Mouse (Mus musculus) stomach, embryonic 15.5 days (tissue): ENCODE data around the gene Tssk4. TPM values are rescaled to one million over a fixed set of nuclear protein-coding genes. Genes with fewer than 3 reads are reported as not detected.

Experiments
- ATAC-seq: fragments of 200-750 bp; cut with Nextera tagmentation; 2 replicates; pipeline ENCODE4 v1.8.0; 2017; ENCODE audit warnings: low read depth, moderate number of reproducible peaks, moderate TSS enrichment; ENCODE audit not compliant: insufficient read depth, low FRiP score
- H3K27ac ChIP-seq: fragments of 300-500 bp; sonication (generic); 2 replicates; pipeline ENCODE4 v1.5.1; 2015; ENCODE audit warnings: mild to moderate bottlenecking, inconsistent platforms
- H3K27me3 ChIP-seq: fragments of 300-500 bp; sonication (generic); replicated peaks from 2 replicates; pipeline ENCODE4 v1.6.1; 2015; ENCODE audit warnings: inconsistent platforms
- H3K36me3 ChIP-seq: fragments of 300-500 bp; sonication (generic); 2 replicates; pipeline ENCODE4 v1.6.1; 2015; ENCODE audit warnings: inconsistent platforms
- H3K4me1 ChIP-seq: fragments of 300-500 bp; sonication (generic); 2 replicates; pipeline ENCODE4 v1.6.1; 2015; ENCODE audit warnings: inconsistent platforms
- H3K4me2 ChIP-seq: fragments of 300-500 bp; sonication (generic); 2 replicates; pipeline ENCODE4 v1.6.1; 2015; ENCODE audit warnings: mild to moderate bottlenecking, inconsistent platforms
- H3K4me3 ChIP-seq: fragments of 300-500 bp; sonication (generic); replicated peaks from 2 replicates; pipeline ENCODE4 v1.5.1; 2015; ENCODE audit warnings: inconsistent platforms
- H3K9ac ChIP-seq: fragments of 300-500 bp; sonication (generic); 2 replicates; pipeline ENCODE4 v1.6.1; 2015; ENCODE audit warnings: inconsistent platforms
- H3K9me3 ChIP-seq: fragments of 300-500 bp; sonication (generic); 2 replicates; pipeline ENCODE4 v1.6.1; 2016; ENCODE audit warnings: inconsistent platforms
- WGBS: fragments of 180-500 bp; shearing (Covaris S2); methylation state at CpG from one replicate; pipeline ENCODE4 v1.1.7; 2015; 5-methylcytosine and 5-hydroxymethylcytosine counted together
- polyA plus RNA-seq: library from polyadenylated mRNA; unstranded; fragments of >200 nt; fragmentation: Nextera tagmentation; extraction: Ambion mirVana; gene quantifications from 2 replicates; pipeline ENCODE4 v1.2.1, GENCODE M21; 2015

The Tssk4 gene
- 0.40 and 0.59 TPM in 2 replicates for polyA plus RNA-seq

DNA sequence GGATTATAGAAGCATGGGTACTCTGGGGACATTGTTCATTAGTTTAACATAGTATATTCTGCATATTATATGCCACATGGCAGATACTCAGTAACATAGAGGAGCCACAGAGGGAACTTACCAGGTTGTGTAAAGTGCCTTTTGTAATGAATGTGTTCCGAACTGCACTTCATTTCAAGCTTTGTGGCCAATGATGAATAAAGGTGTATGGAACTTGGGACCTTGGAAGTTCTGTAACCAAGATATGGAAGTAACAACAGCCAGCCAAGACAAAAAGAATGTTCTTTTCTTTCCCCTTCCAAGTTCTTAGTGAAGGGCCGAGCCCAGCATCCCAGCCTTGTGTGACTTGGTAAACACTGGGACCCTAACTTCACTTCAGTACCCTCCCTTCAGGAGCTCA lies at the start of gene Tssk4:
TSS of gene Tssk4 (plus strand) at position 301 of the 400 bp plus-strand sequence.
- Histone ChIP-seq H3K4me3 (no peak within 1 kb of the TSS), H3K4me1 (peaks cover 6% of the 10 kb centered on the region), H3K4me2 (no peak within 1 kb of the TSS), H3K27ac (no peak within 1 kb of the TSS), H3K36me3 (no peaks in the 10 kb centered on the region), H3K27me3 (no peaks in the 10 kb centered on the region), H3K9ac (no peak within 1 kb of the TSS), H3K9me3 (no peaks in the 10 kb centered on the region)
- no peak for ATAC-seq
- 93% methylated on average over 2 of the region's 2 CpGs for WGBS

DNA sequence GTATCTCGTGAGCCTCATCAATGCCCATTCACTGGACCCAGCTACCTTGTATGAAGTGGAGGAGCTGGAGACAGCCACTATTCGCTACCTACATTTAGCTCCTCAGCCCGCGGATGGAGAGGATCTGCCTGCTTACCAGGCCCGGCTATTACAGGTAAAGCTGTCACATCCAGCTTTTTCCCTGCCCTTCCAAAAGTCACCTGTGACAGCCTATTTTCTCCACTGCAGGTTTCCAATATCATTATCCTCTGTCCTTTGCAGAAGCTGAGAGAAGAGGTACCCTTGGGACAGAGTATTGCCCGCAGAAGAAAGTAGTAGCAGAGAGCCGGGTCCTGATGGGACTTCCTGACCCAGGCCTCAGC lies 46.7 kb upstream of the Tssk4 start, which contains the start of gene Irf9:
TSS of gene Irf9 (plus strand) at position 301 of the 362 bp plus-strand sequence.
- Histone ChIP-seq H3K27me3 (no peaks in the 10 kb centered on the region), H3K27ac (peak within 1 kb of the TSS; percentile 85), H3K4me1 (peaks cover 10% of the 10 kb centered on the region), H3K9ac (peak within 1 kb of the TSS; percentile 18; the same call in 1 of the 2 replicates), H3K36me3 (peaks cover 51% of the 10 kb centered on the region), H3K4me3 (peak within 1 kb of the TSS; percentile 45), H3K4me2 (peak within 1 kb of the TSS; percentile 59), H3K9me3 (no peaks in the 10 kb centered on the region)
- no peak for ATAC-seq
- 86% methylated on average over 7 of the region's 7 CpGs for whole genome bisulfite sequencing

DNA sequence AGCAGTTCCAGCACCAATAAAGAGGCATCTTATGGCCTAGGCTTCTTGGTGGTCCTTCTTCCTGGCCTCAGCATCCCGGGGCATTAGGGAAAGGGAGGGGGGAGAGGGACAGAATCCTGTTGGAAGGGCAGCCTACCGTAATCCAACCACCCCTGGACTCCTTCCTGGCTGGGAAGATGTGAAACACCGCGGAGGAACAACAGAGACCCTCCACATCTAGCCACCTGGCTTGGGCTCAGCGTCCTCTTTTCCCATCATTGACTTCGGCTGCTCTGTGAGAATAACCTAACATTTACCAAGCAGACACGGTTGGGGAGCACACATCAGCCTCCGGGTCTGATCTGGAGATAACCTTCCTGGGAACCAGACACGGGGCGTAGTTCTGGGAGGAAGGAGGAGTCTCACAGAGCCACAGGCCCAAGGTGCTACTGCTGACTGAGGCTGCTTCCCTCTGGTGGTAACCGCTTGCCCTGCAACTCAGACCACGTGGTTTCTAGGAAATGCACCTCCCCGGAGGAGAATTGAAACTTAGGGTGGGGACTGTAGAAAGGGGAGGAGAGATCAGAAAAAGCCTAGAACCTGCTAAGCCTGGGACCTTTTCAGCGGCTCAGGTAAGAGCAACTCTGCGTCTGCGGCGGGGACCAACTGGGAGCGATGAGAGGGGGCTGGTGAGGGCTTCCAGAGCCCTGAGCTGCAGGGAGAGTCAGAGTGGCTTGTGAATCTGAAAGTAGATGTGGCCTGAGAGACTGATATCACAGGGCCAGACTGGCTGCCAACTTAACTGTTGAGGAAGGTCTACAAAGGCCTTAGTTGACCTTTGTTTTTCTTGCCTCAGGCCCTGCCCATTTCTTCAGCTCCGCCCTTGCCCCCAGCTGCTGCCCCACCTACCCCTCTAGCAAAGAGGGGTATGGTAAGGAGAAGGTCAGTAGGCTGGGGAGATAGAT lies 46.1 kb upstream of the Tssk4 start:
- peaks cover 52% of the 10 kb centered on the region for H3K36me3 ChIP-seq
- peak overlapping the region; percentile 85 for H3K27ac ChIP-seq
- 10% methylated on average over 19 of the region's 19 CpGs for WGBS
- ATAC-seq = peak; percentile 95
- H3K9ac ChIP-seq = peak overlapping the region; percentile 18; the same call in 1 of the 2 replicates
- peak overlapping the region; percentile 45 for H3K4me3 ChIP-seq
- H3K4me2 ChIP-seq = peak overlapping the region; percentile 59
- no peaks in the 10 kb centered on the region for H3K27me3 ChIP-seq
- peaks cover 10% of the 10 kb centered on the region for H3K4me1 ChIP-seq
- no peaks in the 10 kb centered on the region for H3K9me3 ChIP-seq

DNA sequence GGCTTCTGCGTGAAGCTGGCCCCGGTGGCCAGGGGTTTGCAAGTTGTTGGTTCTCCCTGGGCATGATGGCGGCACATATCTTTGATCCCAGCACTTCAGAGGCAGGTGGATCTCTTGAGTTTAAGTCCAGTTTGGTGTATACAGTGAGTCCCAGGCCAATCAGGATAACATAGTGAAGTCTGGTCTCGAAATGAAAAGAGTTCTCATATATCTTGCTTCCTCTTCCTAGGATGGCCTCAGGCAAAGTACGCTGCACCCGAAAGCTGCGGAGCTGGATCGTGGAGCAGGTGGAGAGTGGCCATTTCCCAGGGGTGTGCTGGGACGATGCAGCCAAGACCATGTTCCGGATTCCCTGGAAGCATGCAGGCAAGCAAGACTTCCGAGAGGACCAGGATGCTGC lies 45.2 kb upstream of the Tssk4 start:
- no peak for ATAC-seq
- WGBS = 90% methylated on average over 11 of the region's 11 CpGs
- Histone ChIP-seq H3K27ac (peak overlapping the region; percentile 85; the same call in 1 of the 2 replicates), H3K4me3 (no peak overlapping the region), H3K9ac (no peak overlapping the region), H3K4me2 (peak overlapping the region; percentile 59), H3K27me3 (no peaks in the 10 kb centered on the region), H3K9me3 (no peaks in the 10 kb centered on the region), H3K36me3 (peaks cover 46% of the 10 kb centered on the region), H3K4me1 (peaks cover 10% of the 10 kb centered on the region)

DNA sequence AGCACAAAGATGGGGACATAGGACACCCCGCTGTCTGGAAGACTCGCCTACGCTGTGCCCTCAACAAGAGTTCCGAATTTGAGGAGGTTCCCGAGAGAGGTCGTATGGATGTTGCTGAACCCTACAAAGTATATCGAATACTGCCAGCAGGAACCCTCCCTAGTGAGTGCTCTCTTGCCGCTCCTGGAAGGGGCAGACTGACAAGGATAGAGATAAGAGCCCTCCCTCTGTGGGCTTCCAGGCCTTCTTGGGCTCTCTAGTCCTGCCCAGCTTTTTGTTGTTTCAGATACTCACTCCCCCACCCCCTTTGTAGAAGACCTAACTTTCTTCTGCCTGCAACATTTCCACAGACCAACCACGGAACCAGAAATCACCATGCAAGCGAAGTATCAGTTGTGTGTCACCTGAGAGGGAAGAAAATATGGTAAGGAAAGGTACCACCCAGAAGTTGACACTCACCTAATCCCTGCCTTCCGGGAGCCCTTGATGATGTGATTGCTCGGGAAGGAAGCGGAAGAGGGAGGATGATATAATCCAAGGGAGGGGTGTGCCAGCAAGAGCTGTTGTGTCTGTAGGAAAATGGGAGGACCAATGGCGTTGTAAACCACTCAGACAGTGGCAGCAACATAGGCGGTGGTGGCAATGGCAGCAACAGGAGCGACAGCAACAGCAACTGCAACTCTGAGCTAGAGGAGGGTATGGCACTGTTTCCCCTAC lies 44.1 kb upstream of the Tssk4 start:
- 91% methylated on average over 16 of the region's 16 CpGs for WGBS

DNA sequence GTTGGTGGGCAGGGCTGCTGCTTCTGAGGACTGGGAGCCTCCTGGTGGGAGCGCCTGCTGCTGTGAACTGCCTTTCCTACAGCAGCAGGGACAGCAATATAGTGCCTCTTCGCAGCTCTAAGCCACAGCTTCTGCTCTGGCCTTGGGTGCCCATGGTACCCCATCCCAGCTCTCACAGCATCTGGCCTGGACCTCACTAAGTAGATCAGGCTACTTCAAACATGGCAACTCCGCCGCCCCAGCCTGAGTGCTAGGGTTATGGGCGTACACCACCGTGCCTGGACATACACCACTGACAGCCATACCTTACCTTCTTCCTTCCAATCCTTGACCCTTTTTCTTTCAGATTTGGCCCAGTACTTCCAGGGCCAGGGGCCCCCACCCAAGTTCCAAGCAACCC lies 41.6 kb upstream of the Tssk4 start:
- Histone ChIP-seq H3K9ac (no peak overlapping the region), H3K27me3 (no peaks in the 10 kb centered on the region), H3K9me3 (no peaks in the 10 kb centered on the region), H3K4me3 (no peak overlapping the region), H3K4me2 (no peak overlapping the region), H3K4me1 (peaks cover 9% of the 10 kb centered on the region), H3K27ac (no peak overlapping the region), H3K36me3 (peaks cover 27% of the 10 kb centered on the region; the same call in 1 of the 2 replicates)
- 91% methylated on average over 6 of the region's 6 CpGs for WGBS
- ATAC-seq = no peak

More for the DNA sequence above, 44.1 kb upstream of the Tssk4 start:
- Histone ChIP-seq H3K27ac (no peak overlapping the region), H3K4me2 (no peak overlapping the region), H3K27me3 (no peaks in the 10 kb centered on the region), H3K4me1 (peaks cover 10% of the 10 kb centered on the region), H3K36me3 (peaks cover 39% of the 10 kb centered on the region), H3K9me3 (no peaks in the 10 kb centered on the region), H3K4me3 (no peak overlapping the region), H3K9ac (no peak overlapping the region)
- no peak for ATAC-seq

DNA sequence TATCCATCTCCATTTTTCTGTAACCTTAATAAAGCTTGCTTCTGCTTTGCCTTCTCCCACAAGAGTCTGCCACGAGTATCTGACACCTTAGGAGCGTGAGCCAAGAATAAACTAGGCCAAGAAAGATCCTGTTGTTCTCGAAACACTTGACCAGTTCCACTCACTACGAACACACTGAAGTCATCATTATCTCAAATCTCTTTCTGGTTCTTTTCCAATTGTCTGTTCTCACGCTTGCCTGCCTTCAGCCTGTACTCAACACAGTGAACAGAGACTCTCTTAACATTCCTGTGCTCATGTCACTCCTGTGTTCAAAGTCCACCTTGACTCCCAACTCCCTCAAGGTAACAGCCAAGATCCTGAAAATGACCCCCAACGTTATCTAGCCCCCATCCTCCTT lies 36.6 kb upstream of the Tssk4 start:
- no peaks in the 10 kb centered on the region for H3K27me3 ChIP-seq
- H3K4me1 ChIP-seq = peaks cover 4% of the 10 kb centered on the region; the same call in 1 of the 2 replicates
- no peak overlapping the region for H3K4me2 ChIP-seq
- H3K4me3 ChIP-seq = no peak overlapping the region
- no peak overlapping the region for H3K27ac ChIP-seq
- ATAC-seq = no peak
- no peak overlapping the region for H3K9ac ChIP-seq
- 69% methylated on average over 6 of the region's 6 CpGs for WGBS
- no peaks in the 10 kb centered on the region for H3K9me3 ChIP-seq
- H3K36me3 ChIP-seq = peaks cover 10% of the 10 kb centered on the region; the same call in 1 of the 2 replicates

DNA sequence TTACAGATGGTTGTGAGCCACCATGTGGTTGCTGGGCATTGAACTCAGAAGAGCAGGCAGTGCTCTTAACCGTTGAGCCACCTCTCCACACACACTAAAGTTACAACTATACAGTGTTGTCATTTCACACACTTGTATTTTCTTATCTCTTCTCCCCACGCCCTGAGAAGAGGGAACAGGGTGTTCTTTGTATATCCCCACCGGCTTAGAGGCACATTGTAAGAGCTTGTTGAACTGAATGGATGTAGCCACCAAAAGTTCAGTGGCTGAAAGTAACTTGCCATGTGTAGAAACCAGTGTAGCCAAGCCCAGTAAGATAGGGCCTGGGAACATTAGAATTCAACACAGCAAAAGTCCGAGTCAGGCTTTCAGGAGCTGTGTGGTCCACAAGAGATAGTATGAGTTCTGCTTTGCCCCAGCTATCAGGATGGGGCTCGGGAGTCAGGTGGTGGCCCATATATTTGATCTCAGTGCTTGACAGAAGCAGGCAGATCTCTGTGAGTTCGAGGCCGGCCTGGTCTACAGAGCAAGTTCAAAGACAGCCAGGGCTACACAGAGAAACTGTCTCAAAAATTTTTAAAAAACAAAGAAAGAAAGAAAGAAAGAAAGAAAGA lies 35.3 kb upstream of the Tssk4 start:
- 0 out of 2 replicates have a peak, but pooled peaks cover 2% of the 10 kb centered on the region for H3K36me3 ChIP-seq
- no peak overlapping the region for H3K4me3 ChIP-seq
- peaks cover 10% of the 10 kb centered on the region for H3K4me1 ChIP-seq
- no peaks in the 10 kb centered on the region for H3K27me3 ChIP-seq
- H3K27ac ChIP-seq = no peak overlapping the region
- 68% methylated on average over 7 of the region's 7 CpGs for WGBS
- peak; percentile 51; the same call in 1 of the 2 replicates for ATAC-seq
- H3K9ac ChIP-seq = no peak overlapping the region
- no peaks in the 10 kb centered on the region for H3K9me3 ChIP-seq
- H3K4me2 ChIP-seq = no peak overlapping the region

DNA sequence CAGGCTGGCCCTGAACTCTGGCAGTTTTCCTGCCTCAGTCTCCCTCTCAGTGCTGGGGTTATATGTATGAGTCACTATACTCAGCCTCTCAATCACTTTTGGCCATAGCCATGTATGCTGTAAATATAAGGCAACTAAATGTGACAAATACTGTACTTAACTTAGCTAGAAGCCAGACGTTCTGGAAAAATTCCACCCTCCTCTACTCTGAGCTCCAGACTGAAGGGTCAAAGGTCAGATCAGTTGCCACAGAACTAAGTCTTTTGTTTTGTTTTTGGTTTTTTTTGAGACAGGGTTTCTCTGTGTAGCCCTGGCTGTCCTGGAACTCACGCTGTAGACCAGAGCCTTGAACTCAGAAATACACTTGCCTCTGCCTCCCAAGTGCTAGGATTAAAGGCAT lies 34.1 kb upstream of the Tssk4 start:
- WGBS = 43% methylated on average over 2 of the region's 2 CpGs

DNA sequence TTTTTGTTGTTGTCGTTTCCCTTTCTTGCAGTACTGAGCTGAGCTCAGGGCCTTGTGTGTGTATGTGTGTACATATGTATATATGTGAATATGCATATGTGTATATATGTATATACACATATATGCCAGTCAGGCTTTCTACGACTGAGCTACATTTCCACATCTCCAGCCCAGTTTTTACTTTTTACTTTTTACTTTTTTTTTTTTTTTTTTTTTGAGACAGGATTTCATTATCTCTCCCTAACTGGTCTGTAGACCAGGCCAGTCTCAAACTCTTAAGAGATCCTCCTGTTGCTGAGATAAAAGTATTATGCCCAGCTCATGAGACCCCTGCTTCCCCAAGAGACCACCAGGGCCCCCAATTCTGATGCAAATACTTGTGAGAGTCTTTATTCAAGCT lies 33.1 kb upstream of the Tssk4 start:
- H3K9ac ChIP-seq = no peak overlapping the region
- no peak overlapping the region for H3K27ac ChIP-seq
- no peak overlapping the region for H3K4me2 ChIP-seq
- no peak for ATAC-seq
- H3K36me3 ChIP-seq = no peaks in the 10 kb centered on the region
- H3K27me3 ChIP-seq = no peaks in the 10 kb centered on the region
- H3K4me1 ChIP-seq = peaks cover 10% of the 10 kb centered on the region
- H3K4me3 ChIP-seq = no peak overlapping the region
- no peaks in the 10 kb centered on the region for H3K9me3 ChIP-seq
- whole genome bisulfite sequencing = 83% methylated on average over 2 of the region's 2 CpGs

More for the DNA sequence above, 34.1 kb upstream of the Tssk4 start:
- Histone ChIP-seq H3K9me3 (no peaks in the 10 kb centered on the region), H3K4me3 (no peak overlapping the region), H3K27me3 (no peaks in the 10 kb centered on the region), H3K36me3 (no peaks in the 10 kb centered on the region), H3K27ac (no peak overlapping the region), H3K4me1 (peaks cover 10% of the 10 kb centered on the region), H3K4me2 (no peak overlapping the region), H3K9ac (no peak overlapping the region)
- ATAC-seq = no peak

DNA sequence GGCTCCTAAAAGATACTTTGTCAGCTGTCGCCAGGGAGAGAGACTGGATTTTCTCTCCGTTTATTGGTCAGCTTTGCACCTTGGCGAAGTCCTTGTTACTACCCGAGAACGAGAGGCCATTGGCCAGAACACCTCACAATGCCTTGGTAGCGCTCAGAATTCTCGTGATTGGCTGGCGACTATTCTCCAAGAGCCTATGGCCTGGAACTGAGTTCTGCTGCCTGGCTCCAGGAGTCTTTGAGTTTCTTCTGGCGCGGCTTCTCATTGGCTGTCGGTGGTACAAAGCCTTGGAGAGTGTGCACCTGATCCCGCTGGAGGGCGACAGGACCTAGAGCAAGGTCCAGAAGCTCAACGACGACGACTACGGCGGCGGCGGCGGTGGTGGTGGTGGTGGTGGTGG lies 32.2 kb upstream of the Tssk4 start, which contains the start of gene Rec8:
TSS of gene Rec8 (plus strand) at position 216 of the 400 bp plus-strand sequence.
- no peak within 1 kb of the TSS for H3K9ac ChIP-seq
- H3K27ac ChIP-seq = peak within 1 kb of the TSS; percentile 3; the same call in 1 of the 2 replicates
- peak; percentile 84 for ATAC-seq
- H3K4me2 ChIP-seq = peak within 1 kb of the TSS; percentile 50
- H3K27me3 ChIP-seq = no peaks in the 10 kb centered on the region
- 10% methylated on average over 21 of the region's 21 CpGs for WGBS
- H3K36me3 ChIP-seq = no peaks in the 10 kb centered on the region
- no peaks in the 10 kb centered on the region for H3K9me3 ChIP-seq
- peaks cover 10% of the 10 kb centered on the region for H3K4me1 ChIP-seq
- H3K4me3 ChIP-seq = peak within 1 kb of the TSS; percentile 26
